ENCODE assay signal across 16 mouse cellular contexts in the genomic region with DNA sequence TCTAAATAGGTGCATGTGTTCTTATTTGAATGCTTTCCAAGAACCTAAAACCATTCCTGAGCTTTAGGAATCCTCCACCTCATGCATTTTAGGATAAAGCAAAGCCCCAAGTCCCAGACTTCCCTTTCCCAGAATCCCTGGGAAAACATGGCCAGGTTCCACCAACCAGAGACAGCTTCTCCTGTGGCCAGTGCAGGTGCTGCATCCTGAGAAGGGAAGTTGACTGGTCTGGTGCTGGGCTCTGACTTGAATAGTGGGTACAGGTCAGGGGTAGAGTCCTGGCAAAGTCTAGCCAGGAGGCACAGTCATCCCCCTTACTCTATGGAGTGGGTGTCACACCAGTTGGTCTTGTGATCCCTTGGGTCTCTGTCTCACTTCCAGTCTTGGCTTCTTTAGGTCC.
"Had no signal": no experiment of that assay in that cellular context is flagged by ENCODE, and none has a peak within 500 bp of the region (broad histone marks: within the 10 kb centered on the region; RNA-seq: fewer than 3 reads in every experiment).

No protein-coding gene starts in this region.

- H3K36me3 ChIP-seq: neural tube, embryonic 13.5 days; neural tube, embryonic 15.5 days; stomach, embryonic 15.5 days had no signal

- H3K4me3 ChIP-seq: neural tube, embryonic 13.5 days; neural tube, embryonic 15.5 days; stomach, embryonic 15.5 days had no signal

- H3K9ac ChIP-seq: neural tube, embryonic 13.5 days; neural tube, embryonic 15.5 days; stomach, embryonic 15.5 days had no signal

- H3K27me3 ChIP-seq: neural tube, embryonic 13.5 days; neural tube, embryonic 15.5 days; stomach, embryonic 15.5 days had no signal

- H3K4me1 ChIP-seq: neural tube, embryonic 13.5 days; neural tube, embryonic 15.5 days; stomach, embryonic 15.5 days had no signal

- DNase-seq: retina, postnatal 1 day; right cerebral cortex, adult 18-20 months; right cerebral cortex, postnatal 14 days; right cerebral cortex, postnatal 25 days; right cerebral cortex, postnatal 4 days; spleen, adult 18-20 months; thymus, adult 18-20 months; thymus, adult 2 months; thymus, postnatal 14 days; thymus, postnatal 25 days; thymus, postnatal 36 days; thymus, postnatal 4 days had no signal

- H3K9me3 ChIP-seq: neural tube, embryonic 13.5 days; neural tube, embryonic 15.5 days; stomach, embryonic 15.5 days had no signal

- H3K27ac ChIP-seq: neural tube, embryonic 13.5 days; neural tube, embryonic 15.5 days; stomach, embryonic 15.5 days; stomach, postnatal 0 days had no signal

- H3K4me2 ChIP-seq: neural tube, embryonic 13.5 days; neural tube, embryonic 15.5 days; stomach, embryonic 15.5 days had no signal
